Mouse (Mus musculus) thymus, adult 2 months (tissue): Measurements from ENCODE around the gene Rfxap. TPM values are rescaled to one million over a fixed set of nuclear protein-coding genes. Genes with fewer than 3 reads are reported as not detected.

Source experiments
- DNase-seq: peaks from one replicate; pipeline ENCODE4 v3.0.0; 2021
- H3K27ac ChIP-seq: fragments of 200-500 bp; 2 replicates; pipeline ENCODE4 v1.5.1; 2012; ENCODE audit warnings: low read length, control low read depth; ENCODE audit not compliant: control insufficient read depth, insufficient read depth
- H3K27me3 ChIP-seq: fragments of 200-500 bp; 2 replicates; pipeline ENCODE4 v1.6.1; 2012; ENCODE audit warnings: mild to moderate bottlenecking, low read length, moderate library complexity, mixed read lengths; ENCODE audit not compliant: control insufficient read depth, insufficient read depth
- H3K36me3 ChIP-seq: fragments of 200-500 bp; 2 replicates; pipeline ENCODE4 v1.6.1; 2012; ENCODE audit warnings: mild to moderate bottlenecking, low read length, moderate library complexity; ENCODE audit not compliant: control insufficient read depth, insufficient read depth
- H3K4me1 ChIP-seq: fragments of 200-500 bp; replicated peaks from 2 replicates; pipeline ENCODE4 v1.6.1; 2012; ENCODE audit warnings: low read length; ENCODE audit not compliant: control insufficient read depth, insufficient read depth
- H3K4me3 ChIP-seq: fragments of 200-500 bp; 2 replicates; pipeline ENCODE4 v1.5.1; 2012; ENCODE audit warnings: mild to moderate bottlenecking, low read length, control low read depth, moderate library complexity; ENCODE audit not compliant: control insufficient read depth, insufficient read depth
- CTCF ChIP-seq: fragments of 200-500 bp; IDR thresholded peaks from 2 replicates; pipeline ENCODE4 v1.5.1; 2012; ENCODE audit warnings: mild to moderate bottlenecking, control low read depth, low read length, moderate library complexity, borderline replicate concordance; ENCODE audit not compliant: control insufficient read depth, poor library complexity, insufficient read depth; ENCODE audit errors: extremely low read depth
- POLR2A ChIP-seq: fragments of 200-500 bp; IDR thresholded peaks from 2 replicates; pipeline ENCODE4 v1.6.1; 2012; ENCODE audit warnings: mild to moderate bottlenecking, low read length, control low read depth, moderate library complexity; ENCODE audit not compliant: control insufficient read depth, poor library complexity, insufficient read depth; ENCODE audit errors: extremely low read depth
- WGBS: fragments of 180-500 bp; shearing (Covaris S2); methylation state at CpG from one replicate; pipeline ENCODE4 v1.1.7; 2018; 5-methylcytosine and 5-hydroxymethylcytosine counted together
- polyA plus RNA-seq: library from polyadenylated mRNA; depleted of rRNA; stranded (reverse); fragments of >200 nt; gene quantifications from 2 replicates; pipeline ENCODE4 v1.2.3, GENCODE M21; 2012

Gene Rfxap
- polyA plus RNA-seq, 1 experiment: 29.8 TPM

DNA sequence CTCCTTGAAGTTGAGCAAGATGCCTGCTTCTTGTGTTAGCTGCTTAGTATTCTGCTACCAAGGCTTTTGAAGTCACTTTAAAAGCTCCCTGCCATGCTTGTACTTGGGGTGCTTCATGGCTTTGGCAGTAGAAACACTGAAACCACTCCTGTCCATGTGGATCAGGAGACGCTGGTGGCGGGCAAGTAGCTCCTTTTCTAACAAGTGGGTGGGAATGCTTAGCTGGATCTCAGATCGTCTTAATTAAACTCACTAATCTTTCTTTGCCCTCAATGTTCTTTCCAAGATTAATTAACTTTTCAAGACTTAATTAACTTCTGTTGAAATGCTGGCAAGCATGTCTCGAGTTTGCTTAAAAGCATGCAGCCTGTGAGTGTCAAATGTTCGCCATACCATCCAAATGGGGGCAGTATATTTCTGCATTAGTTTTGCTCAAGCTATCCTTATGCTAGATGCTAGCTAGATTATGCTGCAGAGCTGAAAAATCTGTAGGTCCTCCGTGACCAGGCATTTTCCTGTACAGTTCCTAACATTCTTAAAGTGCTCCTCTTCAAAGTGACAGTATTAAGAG, 5.9 kb upstream of the Rfxap start:
- 89% methylated on average over 6 of the region's 6 CpGs for WGBS
- H3K36me3 ChIP-seq: no peaks in the 10 kb centered on the region
- no peak for DNase-seq
- no peak for TF ChIP-seq CTCF
- TF ChIP-seq POLR2A: no peak
- H3K4me3 ChIP-seq: no peak overlapping the region
- no peaks in the 10 kb centered on the region for H3K4me1 ChIP-seq
- no peak overlapping the region for H3K27ac ChIP-seq
- no peaks in the 10 kb centered on the region for H3K27me3 ChIP-seq

GRCm38 (mm10) chr3:54811616-54812015, 4.0 kb upstream of the Rfxap start:
- no peak overlapping the region for H3K4me3 ChIP-seq
- no peak for TF ChIP-seq POLR2A
- TF ChIP-seq CTCF: no peak
- H3K27me3 ChIP-seq: no peaks in the 10 kb centered on the region
- H3K27ac ChIP-seq: no peak overlapping the region
- H3K36me3 ChIP-seq: no peaks in the 10 kb centered on the region
- H3K4me1 ChIP-seq: peaks cover 8% of the 10 kb centered on the region
- DNase-seq: no peak
- 59% methylated on average over 1 of the region's 1 CpGs for WGBS

GRCm38 (mm10) chr3:54809111-54809510, 1.5 kb upstream of the Rfxap start:
- no peak overlapping the region for H3K27ac ChIP-seq
- TF ChIP-seq POLR2A: no peak
- H3K36me3 ChIP-seq: peaks cover 4% of the 10 kb centered on the region; the same call in 1 of the 2 replicates
- no peaks in the 10 kb centered on the region for H3K27me3 ChIP-seq
- no peak overlapping the region for H3K4me3 ChIP-seq
- DNase-seq: no peak
- peaks cover 9% of the 10 kb centered on the region for H3K4me1 ChIP-seq
- WGBS: 72% methylated on average over 5 of the region's 5 CpGs

DNA sequence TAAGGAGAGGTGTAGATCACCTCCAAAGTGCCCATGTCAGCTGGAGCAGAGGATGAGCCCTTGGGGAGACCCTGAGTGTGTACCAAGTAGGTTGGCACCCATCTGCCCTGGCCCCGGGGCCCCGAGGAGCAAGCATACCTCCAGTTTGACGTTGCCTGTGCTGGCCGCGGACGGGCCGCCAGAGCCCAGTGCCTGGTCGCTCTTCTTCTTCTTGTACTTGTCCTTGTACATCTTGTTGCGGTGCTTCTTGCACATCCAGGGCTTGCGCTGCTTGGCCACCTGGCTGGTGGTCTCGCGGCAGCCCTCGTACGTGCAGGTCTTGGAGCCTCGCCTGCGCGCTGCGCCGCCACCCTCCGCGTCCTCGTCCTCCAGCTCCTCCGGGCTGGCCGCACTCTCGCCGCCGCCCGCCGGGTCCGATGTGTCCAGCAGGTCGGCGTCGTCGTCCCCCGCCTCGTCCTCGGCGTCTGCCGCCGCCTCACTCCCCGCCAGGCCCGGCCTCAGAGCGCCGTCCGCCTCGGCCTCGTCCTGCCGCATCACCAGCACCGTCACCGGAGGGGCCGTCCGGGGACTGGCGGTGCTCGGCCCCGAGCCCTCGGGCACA, 430 bp downstream of the Rfxap start:
- DNase-seq: no peak
- TF ChIP-seq POLR2A: no peak
- no peak for TF ChIP-seq CTCF
- H3K27ac ChIP-seq: no peak overlapping the region
- H3K36me3 ChIP-seq: peaks cover 11% of the 10 kb centered on the region; the same call in 1 of the 2 replicates
- H3K27me3 ChIP-seq: no peaks in the 10 kb centered on the region
- WGBS: under 1% methylated on average over 56 of the region's 56 CpGs
- peaks cover 9% of the 10 kb centered on the region for H3K4me1 ChIP-seq
- H3K4me3 ChIP-seq: peak overlapping the region; percentile 72

DNA sequence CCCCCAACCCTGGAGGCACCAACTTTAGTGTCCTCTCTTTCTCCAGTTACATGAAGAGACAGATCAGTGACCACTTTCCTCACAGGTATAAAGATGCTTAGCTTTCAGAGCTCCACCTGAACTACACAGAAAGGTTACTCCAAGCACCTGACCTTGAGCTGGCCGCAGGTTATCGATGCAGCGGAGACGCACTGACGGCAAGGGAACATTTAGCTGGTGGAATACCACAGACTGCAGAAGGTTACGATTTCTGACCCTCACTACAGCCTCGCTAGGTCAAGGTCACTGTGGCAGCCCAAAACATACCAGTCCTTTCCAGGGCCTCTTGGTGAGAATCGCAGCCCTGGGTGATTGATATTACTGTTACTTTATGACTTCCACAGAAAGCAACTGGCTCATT, 3.9 kb downstream of the Rfxap start:
- 97% methylated on average over 8 of the region's 8 CpGs for WGBS
- Histone ChIP-seq H3K27ac (no peak overlapping the region), H3K4me1 (peaks cover 9% of the 10 kb centered on the region), H3K4me3 (no peak overlapping the region), H3K27me3 (no peaks in the 10 kb centered on the region), H3K36me3 (peaks cover 11% of the 10 kb centered on the region; the same call in 1 of the 2 replicates)
- no peak for DNase-seq
- TF ChIP-seq POLR2A: no peak

DNA sequence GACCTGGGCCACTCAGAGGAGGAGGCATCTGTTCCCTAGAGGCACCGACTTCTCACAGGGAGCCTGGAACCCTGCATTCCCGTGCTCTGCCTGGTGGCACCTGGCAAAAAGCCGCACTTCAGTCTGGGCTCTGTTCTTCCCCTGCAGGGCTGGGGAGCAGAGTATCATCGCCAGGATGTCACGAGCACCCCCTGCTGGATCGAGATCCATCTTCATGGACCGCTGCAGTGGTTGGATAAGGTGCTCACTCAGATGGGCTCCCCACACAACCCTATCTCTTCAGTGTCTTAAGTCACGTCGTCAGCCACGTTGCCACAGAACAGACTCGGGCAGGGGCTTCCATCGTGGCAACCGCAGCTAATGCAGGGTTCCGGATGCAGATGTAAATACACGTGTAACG, 10.4 kb downstream of the Rfxap start:
- H3K36me3 ChIP-seq: no peaks in the 10 kb centered on the region
- 38% methylated on average over 16 of the region's 16 CpGs for whole genome bisulfite sequencing
- no peaks in the 10 kb centered on the region for H3K27me3 ChIP-seq
- H3K27ac ChIP-seq: no peak overlapping the region
- no peak for TF ChIP-seq POLR2A
- TF ChIP-seq CTCF: peak; percentile 50; the same call in 1 of the 2 replicates
- no peaks in the 10 kb centered on the region for H3K4me1 ChIP-seq
- peak; percentile 51 for DNase-seq
- H3K4me3 ChIP-seq: no peak overlapping the region

DNA sequence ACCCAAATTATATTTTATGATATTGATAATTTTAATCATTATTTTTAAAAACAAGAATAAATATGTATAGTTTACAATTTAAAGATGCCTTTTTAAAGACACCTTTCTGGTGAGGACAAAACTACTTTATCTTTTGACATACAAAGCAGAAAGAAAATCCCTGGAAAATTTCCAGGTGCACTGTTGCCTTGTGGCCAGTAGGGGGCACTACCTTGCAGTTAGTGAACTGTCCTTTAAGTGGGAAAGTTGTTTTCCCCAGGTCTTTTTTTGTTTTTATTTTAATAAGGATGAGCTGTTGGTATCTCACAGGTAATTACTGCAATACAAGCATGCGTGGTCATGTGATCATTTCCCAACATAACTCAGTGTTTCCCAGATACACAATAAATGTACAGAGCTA, 11.8 kb downstream of the Rfxap start:
- Histone ChIP-seq H3K27ac (no peak overlapping the region), H3K36me3 (no peaks in the 10 kb centered on the region), H3K4me3 (no peak overlapping the region), H3K4me1 (no peaks in the 10 kb centered on the region), H3K27me3 (no peaks in the 10 kb centered on the region)
- TF ChIP-seq POLR2A (no peak), CTCF (no peak)
- DNase-seq: no peak
- WGBS: 92% methylated on average over 1 of the region's 1 CpGs
